Mouse (Mus musculus): Measurements from ENCODE around the gene Tec. TPM values are rescaled to one million over a fixed set of nuclear protein-coding genes. Genes with fewer than 3 reads are reported as not detected.

The Tec gene
- total and polyA plus RNA-seq, 2 experiments from 2014 or later: 2.3 to 3.9 TPM

DNA sequence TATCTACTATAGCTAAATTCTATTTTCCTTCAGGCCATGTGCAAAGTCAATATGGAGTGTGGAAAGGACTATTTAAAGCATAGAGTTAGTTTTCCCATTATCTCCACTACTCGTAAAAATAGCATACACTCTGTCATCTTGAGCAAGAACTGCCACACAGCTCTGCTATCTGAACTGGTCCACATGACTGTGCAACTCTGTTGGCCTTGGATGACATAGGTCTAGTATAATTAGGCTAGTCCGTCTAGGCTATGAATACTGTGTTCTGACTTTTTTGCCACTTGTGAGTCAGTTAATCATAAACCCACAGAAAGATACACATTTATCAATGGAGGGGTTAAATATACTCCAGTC, 14.1 kb upstream of the Tec start:
- H3K9me3 ChIP-seq (ENCODE audit: low read length): no peaks in the 10 kb centered on the region
- DNase-seq (ENCODE audit: low spot score): no peak
- H3K4me1 ChIP-seq (ENCODE audit: insufficient read depth, low read length): no peaks in the 10 kb centered on the region

DNA sequence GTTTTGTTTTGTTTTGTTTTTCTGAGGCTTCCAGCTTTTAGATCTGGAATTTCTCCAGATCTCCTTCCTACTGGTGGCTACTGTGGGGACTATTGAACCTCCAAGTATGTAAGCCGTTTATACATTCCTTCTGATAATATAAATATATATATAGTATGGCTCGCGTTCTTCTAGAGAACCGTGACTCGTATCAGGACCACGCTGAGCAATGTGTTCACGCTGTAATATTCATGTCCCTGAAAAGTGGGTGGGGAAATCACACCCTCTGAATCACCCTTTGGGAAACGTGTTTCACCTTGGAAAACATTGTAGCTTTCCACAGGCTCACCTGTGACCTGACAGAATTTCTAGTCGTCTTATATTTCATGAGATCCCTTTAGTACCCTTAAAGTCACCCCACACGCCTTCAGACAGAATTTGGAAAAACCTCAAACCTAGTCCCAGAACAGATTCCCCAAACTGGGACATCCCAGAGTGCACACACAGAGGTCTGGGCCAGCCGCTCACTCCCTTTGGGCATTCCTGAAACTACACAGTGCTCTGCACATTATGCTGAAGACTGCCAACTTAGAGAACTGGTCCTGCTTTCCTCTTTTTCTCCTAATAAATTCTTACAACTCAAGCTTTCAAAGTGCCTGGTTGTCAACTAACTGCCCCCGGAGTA, 13.6 kb upstream of the Tec start:
- ATAC-seq (ENCODE audit: low FRiP score): no peak
- H3K27ac ChIP-seq (ENCODE audit: low read depth, low read length): no peak overlapping the region
- no peak overlapping the region for H3K4me3 ChIP-seq (ENCODE audit: low read depth, low read length)
- H3K9me3 ChIP-seq (ENCODE audit: low read length): no peaks in the 10 kb centered on the region
- H3K4me1 ChIP-seq (ENCODE audit: insufficient read depth, low read length): no peaks in the 10 kb centered on the region
- no peak for TF ChIP-seq CTCF (IDR thresholded peaks at IDR 0.05)
- H3K9ac ChIP-seq (replicated peaks; ENCODE audit: low read length, poor library complexity, severe bottlenecking): no peak overlapping the region
- no peaks in the 10 kb centered on the region for H3K36me3 ChIP-seq (ENCODE audit: insufficient read depth, low read length)
- no peaks in the 10 kb centered on the region for H3K27me3 ChIP-seq (ENCODE audit: insufficient read depth, low read length)
- no peak for DNase-seq (ENCODE audit: low spot score)
- no peak overlapping the region for H3K4me2 ChIP-seq (ENCODE audit: low read depth, low read length, poor library complexity, severe bottlenecking)
- 87% methylated on average over 12 of the region's 12 CpGs for WGBS

More for the DNA sequence above, 14.1 kb upstream of the Tec start:
- no peak for TF ChIP-seq CTCF (IDR thresholded peaks at IDR 0.05)
- WGBS: 75% methylated on average over 2 of the region's 2 CpGs
- Histone ChIP-seq H3K27ac (ENCODE audit: low read depth, low read length) (no peak overlapping the region), H3K9ac (replicated peaks; ENCODE audit: low read length, poor library complexity, severe bottlenecking) (no peak overlapping the region), H3K27me3 (ENCODE audit: insufficient read depth, low read length) (no peaks in the 10 kb centered on the region), H3K4me2 (ENCODE audit: low read depth, low read length, poor library complexity, severe bottlenecking) (no peak overlapping the region), H3K4me3 (ENCODE audit: low read depth, low read length) (no peak overlapping the region), H3K36me3 (ENCODE audit: insufficient read depth, low read length) (no peaks in the 10 kb centered on the region)
- ATAC-seq (ENCODE audit: low FRiP score): no peak

DNA sequence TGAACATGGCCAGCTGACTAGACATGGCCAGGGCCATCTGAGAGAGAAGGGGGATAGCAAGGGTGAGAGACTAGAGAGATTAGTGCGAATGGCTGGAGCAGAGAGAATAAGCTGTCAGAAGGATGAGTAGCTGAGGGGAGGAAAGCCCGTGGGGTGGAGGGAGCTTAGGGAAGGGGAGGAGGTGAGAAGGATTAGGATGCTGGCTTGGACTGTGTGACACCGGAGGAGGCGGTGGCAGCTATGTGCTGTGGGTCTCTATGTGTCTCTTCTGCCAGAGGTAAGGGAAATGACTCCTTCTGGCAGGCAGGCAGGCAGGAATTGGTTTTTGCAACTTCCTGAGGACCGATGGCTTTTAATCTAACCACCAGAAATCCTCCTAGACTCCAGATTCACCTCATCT, 11.5 kb upstream of the Tec start:
- H3K36me3 ChIP-seq (ENCODE audit: insufficient read depth, low read length): no peaks in the 10 kb centered on the region
- DNase-seq (ENCODE audit: low spot score) (no peak), ATAC-seq (ENCODE audit: low FRiP score) (no peak)
- WGBS: 14% methylated on average over 5 of the region's 5 CpGs
- H3K4me3 ChIP-seq (ENCODE audit: low read depth, low read length): no peak overlapping the region
- no peak overlapping the region for H3K4me2 ChIP-seq (ENCODE audit: low read depth, low read length, poor library complexity, severe bottlenecking)
- no peaks in the 10 kb centered on the region for H3K9me3 ChIP-seq (ENCODE audit: low read length)
- no peak overlapping the region for H3K27ac ChIP-seq (ENCODE audit: low read depth, low read length)
- H3K9ac ChIP-seq (replicated peaks; ENCODE audit: low read length, poor library complexity, severe bottlenecking): no peak overlapping the region
- no peaks in the 10 kb centered on the region for H3K27me3 ChIP-seq (ENCODE audit: insufficient read depth, low read length)
- no peak for TF ChIP-seq CTCF (IDR thresholded peaks at IDR 0.05)
- H3K4me1 ChIP-seq (ENCODE audit: insufficient read depth, low read length): 0 out of 2 replicates have a peak, but pooled peaks cover 3% of the 10 kb centered on the region

DNA sequence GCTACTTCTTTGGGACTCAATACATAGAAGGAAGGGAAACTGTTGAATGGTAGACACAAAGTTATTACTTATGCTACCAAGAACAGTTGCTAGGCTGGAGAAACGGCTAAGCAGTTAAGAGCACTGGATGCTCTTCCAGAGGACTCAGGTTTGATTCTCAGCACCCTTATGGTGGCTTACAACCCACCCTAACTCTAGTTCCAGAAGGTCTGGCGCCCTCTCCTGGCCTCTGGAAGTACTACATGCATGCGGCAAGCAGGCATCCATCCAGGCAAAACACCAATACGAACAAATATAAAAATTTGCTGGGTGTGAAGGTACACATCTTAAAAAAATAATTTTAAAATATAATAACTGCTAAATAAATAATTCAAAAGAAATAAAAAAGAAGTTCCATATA, 2.8 kb upstream of the Tec start:
- 76% methylated on average over 4 of the region's 4 CpGs for WGBS
- DNase-seq (ENCODE audit: low spot score) (no peak), ATAC-seq (ENCODE audit: low FRiP score) (no peak)
- peak; percentile 53 for TF ChIP-seq CTCF (IDR thresholded peaks at IDR 0.05)
- Histone ChIP-seq H3K9me3 (ENCODE audit: low read length) (0 out of 2 replicates have a peak, but pooled peaks cover 2% of the 10 kb centered on the region), H3K4me1 (ENCODE audit: insufficient read depth, low read length) (0 out of 2 replicates have a peak, but pooled peaks cover 2% of the 10 kb centered on the region), H3K4me2 (ENCODE audit: low read depth, low read length, poor library complexity, severe bottlenecking) (no peak overlapping the region), H3K4me3 (ENCODE audit: low read depth, low read length) (no peak overlapping the region), H3K27me3 (ENCODE audit: insufficient read depth, low read length) (peaks cover 5% of the 10 kb centered on the region; the same call in 1 of the 2 replicates), H3K27ac (ENCODE audit: low read depth, low read length) (no peak overlapping the region), H3K9ac (replicated peaks; ENCODE audit: low read length, poor library complexity, severe bottlenecking) (no peak overlapping the region), H3K36me3 (ENCODE audit: insufficient read depth, low read length) (no peaks in the 10 kb centered on the region)

DNA sequence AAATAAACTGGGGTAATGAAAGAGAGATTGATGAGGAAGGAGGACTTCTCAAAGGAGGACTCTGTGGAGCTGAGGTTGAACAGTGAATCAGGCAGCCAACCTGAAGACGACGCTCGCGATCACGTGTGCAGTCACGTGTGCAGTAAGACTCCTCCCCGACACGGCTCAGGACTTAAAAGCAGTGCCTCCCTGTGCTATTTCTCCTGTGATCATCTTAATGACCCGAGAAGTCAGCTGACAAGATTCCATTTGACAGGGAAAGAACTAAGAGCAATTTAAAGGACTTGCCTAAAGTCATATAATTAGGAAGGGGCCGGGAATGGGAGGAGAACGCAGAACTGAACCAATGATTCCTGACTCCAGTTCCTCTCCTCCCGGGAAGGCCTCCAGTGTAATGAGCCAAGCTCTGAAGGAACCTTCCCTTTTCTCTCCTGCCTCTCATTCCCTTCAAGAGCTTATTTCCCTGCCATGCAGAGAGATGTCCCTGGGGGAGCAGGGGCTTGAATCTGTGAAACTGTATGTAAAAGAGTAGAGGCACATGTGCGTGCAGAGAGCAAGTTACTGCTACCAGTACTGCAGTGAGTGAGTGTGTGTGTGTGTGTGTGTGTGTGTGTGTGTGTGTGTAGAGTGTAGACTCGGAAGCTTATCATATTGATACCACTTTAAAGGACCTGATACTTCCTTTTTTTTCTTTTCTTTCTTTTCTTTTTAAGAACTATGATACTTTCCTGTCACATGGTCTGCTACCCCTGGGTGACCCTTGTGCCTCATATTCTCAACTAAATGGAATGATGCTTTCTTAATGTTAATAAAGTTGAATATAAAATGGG, 1.7 kb upstream of the Tec start:
- Histone ChIP-seq H3K4me1 (ENCODE audit: insufficient read depth, low read length) (no peaks in the 10 kb centered on the region), H3K27me3 (ENCODE audit: insufficient read depth, low read length) (peaks cover 5% of the 10 kb centered on the region; the same call in 1 of the 2 replicates), H3K27ac (ENCODE audit: low read depth, low read length) (no peak overlapping the region), H3K4me2 (ENCODE audit: low read depth, low read length, poor library complexity, severe bottlenecking) (no peak overlapping the region), H3K36me3 (ENCODE audit: insufficient read depth, low read length) (no peaks in the 10 kb centered on the region), H3K4me3 (ENCODE audit: low read depth, low read length) (no peak overlapping the region), H3K9ac (replicated peaks; ENCODE audit: low read length, poor library complexity, severe bottlenecking) (no peak overlapping the region), H3K9me3 (ENCODE audit: low read length) (0 out of 2 replicates have a peak, but pooled peaks cover 2% of the 10 kb centered on the region)
- TF ChIP-seq CTCF (IDR thresholded peaks at IDR 0.05): no peak
- DNase-seq (ENCODE audit: low spot score): no peak
- ATAC-seq (ENCODE audit: low FRiP score): no peak
- WGBS: 72% methylated on average over 14 of the region's 14 CpGs

All from midbrain, postnatal 0 days (tissue).